Mouse (Mus musculus): ENCODE measurements around the gene 5031410I06Rik. TPM values are rescaled to one million over a fixed set of nuclear protein-coding genes. Genes with fewer than 3 reads are reported as not detected.
"Not testable (repeated sequence)": the region's sequence is repeated elsewhere in the genome, so short reads cannot be mapped to it uniquely, and the experiment has no call there.

The 5031410I06Rik gene
- total RNA-seq (2022): not detected

DNA sequence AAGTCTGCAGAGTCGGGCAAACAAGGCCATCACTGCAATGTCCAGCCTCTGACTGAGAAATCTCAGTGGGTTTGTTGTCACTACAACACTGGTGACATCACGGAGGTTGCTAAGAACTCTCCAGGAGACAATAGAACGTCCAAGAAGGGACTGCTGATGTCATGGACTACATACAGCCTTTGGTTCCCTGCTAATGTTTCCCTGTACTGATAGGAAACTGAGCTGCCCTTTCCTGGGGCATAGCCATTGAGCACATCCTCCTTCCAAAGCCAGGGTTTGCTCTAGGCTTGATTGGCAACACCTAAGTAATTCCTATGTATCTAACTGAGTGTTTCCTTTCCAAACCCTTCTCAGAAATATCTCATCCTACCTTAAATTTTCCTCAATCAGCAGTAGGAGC lies at the start of gene 5031410I06Rik:
TSS of gene 5031410I06Rik (minus strand) at position 101 of the 400 bp plus-strand sequence.
- DNase-seq (ENCODE audit: low spot score in 2 of 2): not testable (repeated sequence)

DNA sequence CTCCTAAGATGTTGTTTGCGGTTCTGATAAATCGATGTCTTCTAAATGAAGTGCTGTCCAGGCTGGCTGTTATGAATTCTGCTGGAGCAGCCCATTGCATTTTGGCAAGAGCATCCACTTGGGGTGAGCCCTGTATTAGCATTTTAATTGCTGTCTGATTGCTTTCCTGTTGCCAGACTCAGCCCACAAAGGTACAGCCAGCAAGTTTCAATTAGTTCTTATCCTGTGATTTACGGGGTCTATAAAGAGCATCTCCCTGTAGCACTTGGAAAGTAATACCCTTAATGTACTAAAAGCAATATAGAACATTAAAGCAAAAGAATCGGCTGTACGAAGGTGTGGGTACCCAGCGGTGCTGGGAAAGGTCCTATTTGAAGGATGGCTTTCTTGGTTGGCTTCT lies 37.7 kb upstream of the 5031410I06Rik start:
- no peak for DNase-seq (ENCODE audit: low spot score in 2 of 2)

DNA sequence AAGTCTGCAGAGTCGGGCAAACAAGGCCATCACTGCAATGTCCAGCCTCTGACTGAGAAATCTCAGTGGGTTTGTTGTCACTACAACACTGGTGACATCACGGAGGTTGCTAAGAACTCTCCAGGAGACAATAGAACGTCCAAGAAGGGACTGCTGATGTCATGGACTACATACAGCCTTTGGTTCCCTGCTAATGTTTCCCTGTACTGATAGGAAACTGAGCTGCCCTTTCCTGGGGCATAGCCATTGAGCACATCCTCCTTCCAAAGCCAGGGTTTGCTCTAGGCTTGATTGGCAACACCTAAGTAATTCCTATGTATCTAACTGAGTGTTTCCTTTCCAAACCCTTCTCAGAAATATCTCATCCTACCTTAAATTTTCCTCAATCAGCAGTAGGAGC lies 16.2 kb upstream of the 5031410I06Rik start, which contains the start of gene Gm10220:
TSS of gene Gm10220 (minus strand) at position 101 of the 400 bp plus-strand sequence.
- not testable (repeated sequence) for DNase-seq (ENCODE audit: low spot score in 2 of 2)

DNA sequence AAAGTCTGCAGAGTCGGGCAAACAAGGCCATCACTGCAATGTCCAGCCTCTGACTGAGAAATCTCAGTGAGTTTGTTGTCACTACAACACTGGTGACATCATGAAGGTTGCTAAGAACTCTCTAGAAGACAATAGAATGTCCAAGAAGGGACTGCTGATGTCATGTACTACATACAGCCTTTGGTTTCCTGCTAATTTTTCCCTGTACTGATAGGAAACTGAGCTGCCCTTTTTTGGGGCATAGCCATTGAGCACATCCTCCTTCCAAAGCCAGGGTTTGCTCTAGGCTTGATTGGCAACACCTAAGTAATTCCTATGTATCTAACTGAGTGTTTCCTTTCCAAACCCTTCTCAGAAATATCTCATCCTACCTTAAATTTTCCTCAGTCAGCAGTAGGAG lies 16.0 kb downstream of the 5031410I06Rik start, which contains the start of gene Gm10471:
TSS of gene Gm10471 (minus strand) at position 101 of the 400 bp plus-strand sequence.
- not testable (repeated sequence) for DNase-seq (ENCODE audit: low spot score in 2 of 2)

DNA sequence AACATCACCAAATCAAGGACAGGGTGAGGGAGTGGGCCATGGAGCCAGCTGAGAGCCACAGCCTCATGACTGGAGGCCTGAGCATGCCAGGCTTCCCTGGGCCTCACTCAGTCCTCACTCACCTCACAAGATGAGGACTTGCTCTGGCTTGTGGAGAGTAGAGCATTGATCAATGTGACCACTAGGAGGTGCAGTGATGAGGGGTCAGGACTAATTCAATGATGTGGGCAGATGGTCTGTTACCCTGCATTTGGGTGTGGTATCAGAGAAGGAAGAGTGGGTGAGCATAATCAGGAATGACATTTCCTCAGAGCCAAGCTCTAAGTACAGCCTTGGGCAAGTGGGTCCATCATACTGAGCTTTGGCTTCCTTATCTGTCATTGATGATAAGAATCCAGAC lies 26.1 kb downstream of the 5031410I06Rik start:
- DNase-seq (ENCODE audit: low spot score in 2 of 2): not testable (repeated sequence)

DNA sequence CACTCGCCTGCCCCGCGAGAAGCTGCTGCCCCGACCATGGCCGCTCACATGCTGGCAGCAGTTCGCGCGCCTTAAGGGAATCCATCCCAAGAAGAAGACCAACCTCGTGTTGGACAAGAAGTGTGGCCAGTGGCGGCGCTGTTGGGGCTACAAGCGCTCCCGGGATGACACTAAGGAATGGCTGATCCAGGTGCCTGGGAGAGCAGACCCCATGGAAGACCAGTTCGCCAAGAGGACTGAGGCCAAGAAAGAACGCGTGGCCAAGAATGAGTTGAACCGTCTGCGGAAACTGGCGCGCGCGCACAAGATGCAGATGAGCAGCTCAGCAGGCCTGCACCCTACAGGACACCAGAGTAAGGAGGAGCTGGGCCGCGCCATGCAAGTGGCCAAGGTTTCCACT lies 34.4 kb downstream of the 5031410I06Rik start:
- no peak for DNase-seq (ENCODE audit: low spot score in 2 of 2)

DNA sequence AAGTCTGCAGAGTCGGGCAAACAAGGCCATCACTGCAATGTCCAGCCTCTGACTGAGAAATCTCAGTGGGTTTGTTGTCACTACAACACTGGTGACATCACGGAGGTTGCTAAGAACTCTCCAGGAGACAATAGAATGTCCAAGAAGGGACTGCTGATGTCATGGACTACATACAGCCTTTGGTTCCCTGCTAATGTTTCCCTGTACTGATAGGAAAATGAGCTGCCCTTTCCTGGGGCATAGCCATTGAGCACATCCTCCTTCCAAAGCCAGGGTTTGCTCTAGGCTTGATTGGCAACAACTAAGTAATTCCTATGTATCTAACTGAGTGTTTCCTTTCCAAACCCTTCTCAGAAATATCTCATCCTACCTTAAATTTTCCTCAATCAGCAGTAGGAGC lies 46.7 kb downstream of the 5031410I06Rik start, which contains the start of gene Gm7347:
TSS of gene Gm7347 (minus strand) at position 101 of the 400 bp plus-strand sequence.
- DNase-seq (ENCODE audit: low spot score in 2 of 2): not testable (repeated sequence)

Other genes with a start within 250 kb of the 5031410I06Rik start
- not detected for gene Gm21663, start 163.0 kb downstream of the 5031410I06Rik start, total RNA-seq (2022)
- gene Gm21671, start 150.9 kb downstream of the 5031410I06Rik start, total RNA-seq (2022): not detected
- gene Gm21680, start 132.7 kb downstream of the 5031410I06Rik start, total RNA-seq (2022): not detected
- gene Gm21698, start 116.7 kb downstream of the 5031410I06Rik start, total RNA-seq (2022): not detected
- gene Gm1979, start 100.6 kb downstream of the 5031410I06Rik start, total RNA-seq (2022): under 1 TPM in 1 of 4 experiments, not detected in 3; 0.93 TPM
- not detected for gene Gm5862, start 82.4 kb downstream of the 5031410I06Rik start, total RNA-seq (2022)
- not detected for gene Speer4a, start 65.8 kb downstream of the 5031410I06Rik start, total RNA-seq (2022)
- gene Gm7347, start 46.8 kb downstream of the 5031410I06Rik start, total RNA-seq (2022): under 1 TPM in 1 of 4 experiments, not detected in 3; 0.11 TPM
- not detected for gene Gm10471, start 16.1 kb downstream of the 5031410I06Rik start, total RNA-seq (2022)
- gene Gm10220, start 16.1 kb upstream of the 5031410I06Rik start, total RNA-seq (2022): not detected
- under 1 TPM; 0.39 to 0.59 (median 0.48) TPM for gene Gm7361, start 152.3 kb upstream of the 5031410I06Rik start, total RNA-seq (2022)

Data from layer of hippocampus, adult 8-10 months (tissue).